Mouse (Mus musculus): Measurements from ENCODE around the gene Abhd12b. TPM values are rescaled to one million over a fixed set of nuclear protein-coding genes. Genes with fewer than 3 reads are reported as not detected.

Abhd12b gene
- polyA plus RNA-seq, 1 experiment from 2014 or later: not detected

GRCm38 (mm10) chr12:70184173-70184783, 30.3 kb downstream of the Abhd12b start:
- DNase-seq (ENCODE audit: extremely low spot score, low spot score): no peak
- Histone ChIP-seq H3K9me3 (peaks cover 19% of the 10 kb centered on the region), H3K27me3 (ENCODE audit: poor library complexity, severe bottlenecking) (no peaks in the 10 kb centered on the region), H3K4me3 (no peak overlapping the region), H3K36me3 (replicated peaks) (peaks cover 5% of the 10 kb centered on the region), H3K27ac (no peak overlapping the region), H3K4me1 (no peaks in the 10 kb centered on the region)
- WGBS: 86% methylated on average over 22 of the region's 22 CpGs

GRCm38 (mm10) chr12:70192267-70192727, 38.4 kb downstream of the Abhd12b start:
- Histone ChIP-seq H3K36me3 (replicated peaks) (no peaks in the 10 kb centered on the region), H3K4me1 (peaks cover 10% of the 10 kb centered on the region), H3K27ac (0 out of 2 replicates have a peak overlapping the region, but pooled peaks have one; percentile 1), H3K27me3 (ENCODE audit: poor library complexity, severe bottlenecking) (no peaks in the 10 kb centered on the region), H3K4me3 (peak overlapping the region; percentile 39), H3K9me3 (peaks cover 4% of the 10 kb centered on the region; the same call in 1 of the 2 replicates)
- 39% methylated on average over 19 of the region's 19 CpGs for WGBS
- no peak for DNase-seq (ENCODE audit: extremely low spot score, low spot score)

- H3K27ac ChIP-seq: no peak overlapping the region
- peaks cover 4% of the 10 kb centered on the region; the same call in 1 of the 2 replicates for H3K9me3 ChIP-seq
- peaks cover 11% of the 10 kb centered on the region for H3K4me1 ChIP-seq
- DNase-seq (ENCODE audit: extremely low spot score, low spot score): no peak
- WGBS: 97% methylated on average over 6 of the region's 6 CpGs
- H3K36me3 ChIP-seq (replicated peaks): no peaks in the 10 kb centered on the region
- no peaks in the 10 kb centered on the region for H3K27me3 ChIP-seq (ENCODE audit: poor library complexity, severe bottlenecking)
- no peak overlapping the region for H3K4me3 ChIP-seq
These were observed 41.5 kb downstream of the Abhd12b start for GRCm38 (mm10) chr12:70195426-70195825.

- WGBS: 85% methylated on average over 5 of the region's 5 CpGs
These were observed 42.4 kb downstream of the Abhd12b start for GRCm38 (mm10) chr12:70196341-70196740.

GRCm38 (mm10) chr12:70201926-70202529, 48.1 kb downstream of the Abhd12b start:
- WGBS: 78% methylated on average over 5 of the region's 5 CpGs

More at GRCm38 (mm10) chr12:70196341-70196740, 42.4 kb downstream of the Abhd12b start:
- H3K36me3 ChIP-seq (replicated peaks): no peaks in the 10 kb centered on the region
- H3K27me3 ChIP-seq (ENCODE audit: poor library complexity, severe bottlenecking): no peaks in the 10 kb centered on the region
- peaks cover 3% of the 10 kb centered on the region; the same call in 1 of the 2 replicates for H3K9me3 ChIP-seq
- H3K27ac ChIP-seq: no peak overlapping the region
- peaks cover 18% of the 10 kb centered on the region for H3K4me1 ChIP-seq
- no peak overlapping the region for H3K4me3 ChIP-seq
- DNase-seq (ENCODE audit: extremely low spot score, low spot score): no peak

GRCm38 (mm10) chr12:70204433-70204832, 50.5 kb downstream of the Abhd12b start:
- Histone ChIP-seq H3K9me3 (no peaks in the 10 kb centered on the region), H3K4me1 (peaks cover 9% of the 10 kb centered on the region; the same call in 1 of the 2 replicates), H3K4me3 (no peak overlapping the region), H3K27me3 (ENCODE audit: poor library complexity, severe bottlenecking) (no peaks in the 10 kb centered on the region), H3K36me3 (replicated peaks) (no peaks in the 10 kb centered on the region), H3K27ac (no peak overlapping the region)
- no peak for DNase-seq (ENCODE audit: extremely low spot score, low spot score)
- WGBS: 84% methylated on average over 8 of the region's 8 CpGs

More at GRCm38 (mm10) chr12:70201926-70202529, 48.1 kb downstream of the Abhd12b start:
- no peak overlapping the region for H3K27ac ChIP-seq
- peaks cover 9% of the 10 kb centered on the region; the same call in 1 of the 2 replicates for H3K4me1 ChIP-seq
- H3K4me3 ChIP-seq: no peak overlapping the region
- no peak for DNase-seq (ENCODE audit: extremely low spot score, low spot score)
- no peaks in the 10 kb centered on the region for H3K36me3 ChIP-seq (replicated peaks)
- H3K27me3 ChIP-seq (ENCODE audit: poor library complexity, severe bottlenecking): no peaks in the 10 kb centered on the region
- no peaks in the 10 kb centered on the region for H3K9me3 ChIP-seq

GRCm38 (mm10) chr12:70208214-70208613, 54.3 kb downstream of the Abhd12b start:
- Histone ChIP-seq H3K4me1 (peaks cover 3% of the 10 kb centered on the region; the same call in 1 of the 2 replicates), H3K4me3 (no peak overlapping the region), H3K36me3 (replicated peaks) (no peaks in the 10 kb centered on the region), H3K9me3 (no peaks in the 10 kb centered on the region), H3K27ac (no peak overlapping the region), H3K27me3 (ENCODE audit: poor library complexity, severe bottlenecking) (no peaks in the 10 kb centered on the region)
- no peak for DNase-seq (ENCODE audit: extremely low spot score, low spot score)
- 76% methylated on average over 5 of the region's 5 CpGs for WGBS

- H3K27me3 ChIP-seq (ENCODE audit: poor library complexity, severe bottlenecking): no peaks in the 10 kb centered on the region
- 82% methylated on average over 4 of the region's 4 CpGs for WGBS
- no peaks in the 10 kb centered on the region for H3K36me3 ChIP-seq (replicated peaks)
- no peak overlapping the region for H3K27ac ChIP-seq
- peaks cover 13% of the 10 kb centered on the region for H3K4me1 ChIP-seq
- no peak overlapping the region for H3K4me3 ChIP-seq
- no peak for DNase-seq (ENCODE audit: extremely low spot score, low spot score)
- H3K9me3 ChIP-seq: no peaks in the 10 kb centered on the region
These were observed 58.6 kb downstream of the Abhd12b start for GRCm38 (mm10) chr12:70212501-70212900.

- H3K4me1 ChIP-seq: peaks cover 13% of the 10 kb centered on the region
These were observed 59.7 kb downstream of the Abhd12b start for GRCm38 (mm10) chr12:70213601-70214000.

GRCm38 (mm10) chr12:70214281-70214680, 60.3 kb downstream of the Abhd12b start:
- Histone ChIP-seq H3K4me1 (peaks cover 13% of the 10 kb centered on the region), H3K9me3 (no peaks in the 10 kb centered on the region), H3K27ac (no peak overlapping the region), H3K27me3 (ENCODE audit: poor library complexity, severe bottlenecking) (no peaks in the 10 kb centered on the region), H3K36me3 (replicated peaks) (no peaks in the 10 kb centered on the region), H3K4me3 (no peak overlapping the region)
- DNase-seq (ENCODE audit: extremely low spot score, low spot score): no peak
- WGBS: 87% methylated on average over 8 of the region's 8 CpGs

More at GRCm38 (mm10) chr12:70213601-70214000, 59.7 kb downstream of the Abhd12b start:
- no peak for DNase-seq (ENCODE audit: extremely low spot score, low spot score)
- no peak overlapping the region for H3K27ac ChIP-seq
- WGBS: 90% methylated on average over 6 of the region's 6 CpGs
- H3K9me3 ChIP-seq: no peaks in the 10 kb centered on the region
- no peaks in the 10 kb centered on the region for H3K27me3 ChIP-seq (ENCODE audit: poor library complexity, severe bottlenecking)
- H3K4me3 ChIP-seq: no peak overlapping the region
- no peaks in the 10 kb centered on the region for H3K36me3 ChIP-seq (replicated peaks)

GRCm38 (mm10) chr12:70216229-70216800, 62.4 kb downstream of the Abhd12b start:
- Histone ChIP-seq H3K27me3 (ENCODE audit: poor library complexity, severe bottlenecking) (no peaks in the 10 kb centered on the region), H3K27ac (no peak overlapping the region; the same call in 1 of the 2 replicates), H3K36me3 (replicated peaks) (no peaks in the 10 kb centered on the region), H3K4me3 (no peak overlapping the region), H3K9me3 (no peaks in the 10 kb centered on the region), H3K4me1 (peaks cover 10% of the 10 kb centered on the region)
- WGBS: 64% methylated on average over 16 of the region's 16 CpGs
- DNase-seq (ENCODE audit: extremely low spot score, low spot score): no peak

- Histone ChIP-seq H3K4me3 (no peak overlapping the region), H3K36me3 (replicated peaks) (no peaks in the 10 kb centered on the region), H3K27ac (no peak overlapping the region), H3K27me3 (ENCODE audit: poor library complexity, severe bottlenecking) (no peaks in the 10 kb centered on the region; the same call in 1 of the 2 replicates), H3K4me1 (peaks cover 17% of the 10 kb centered on the region), H3K9me3 (no peaks in the 10 kb centered on the region)
- no peak for DNase-seq (ENCODE audit: extremely low spot score, low spot score)
- WGBS: 93% methylated on average over 8 of the region's 8 CpGs
These were observed 65.0 kb downstream of the Abhd12b start for GRCm38 (mm10) chr12:70218795-70219540.
